ENCODE assay signal across 8 mouse cellular contexts in the genomic region with DNA sequence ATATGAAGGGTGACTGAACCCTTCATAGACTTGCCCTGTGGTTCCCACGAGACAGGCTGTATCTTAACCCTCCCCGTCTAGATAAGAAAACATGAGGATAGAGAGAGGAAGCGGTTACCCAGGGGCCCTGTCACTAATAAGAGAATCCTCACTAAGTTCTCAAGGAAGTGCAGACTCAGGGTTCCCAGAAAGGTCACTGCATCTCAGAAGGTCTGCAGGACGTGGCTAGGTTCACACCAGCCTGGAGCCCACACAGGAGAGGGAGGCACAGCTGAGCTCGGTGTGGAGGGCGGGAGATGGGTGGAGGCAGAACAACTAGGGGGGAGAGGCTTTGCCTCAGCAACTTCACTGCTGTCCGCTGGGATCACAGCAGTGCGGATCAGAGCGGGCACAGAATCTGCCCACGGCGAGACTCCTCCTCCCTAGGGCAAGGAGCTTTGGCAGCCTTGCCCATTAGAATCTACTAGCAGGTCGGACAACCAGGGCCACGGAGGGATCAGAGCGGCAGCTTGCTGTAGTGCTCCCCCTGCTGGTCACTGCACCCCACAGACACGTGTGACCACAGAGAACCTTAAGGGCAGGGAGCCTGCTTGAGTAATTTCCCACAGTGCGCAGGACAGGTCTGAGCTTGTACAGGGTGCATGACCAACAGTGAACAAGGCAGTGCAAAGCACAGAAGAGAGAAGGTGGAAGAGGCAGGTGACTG. TPM values are rescaled to one million over a fixed set of nuclear protein-coding genes. Genes with fewer than 3 reads are reported as not detected.
A peak's percentile ranks its signal among the peaks of the same experiment; 100 is the strongest.
DNase-seq lines count a peak whose midpoint lies in the region; ATAC-seq and TF ChIP-seq lines count a peak whose summit lies in the region.

No protein-coding gene starts in this region.

- peak; percentile 69 for ATAC-seq in liver, embryonic 15.5 days (ENCODE audit: insufficient read depth)

- no peak overlapping the region for H3K4me3 ChIP-seq in C2C12 (ENCODE audit: insufficient read depth, poor library complexity, severe bottlenecking)
- H3K4me3 ChIP-seq in liver, embryonic 15.5 days (replicated peaks), result peak overlapping the region; percentile 43
- no peak overlapping the region for H3K4me3 ChIP-seq in testis, adult 2 months (ENCODE audit: control insufficient read depth, low read depth, low read length)

- no peaks in the 10 kb centered on the region for H3K36me3 ChIP-seq in C2C12 (ENCODE audit: control insufficient read depth, insufficient read depth)
- H3K36me3 ChIP-seq in liver, embryonic 15.5 days (replicated peaks), result no peaks in the 10 kb centered on the region
- H3K36me3 ChIP-seq in testis, adult 2 months (ENCODE audit: control insufficient read depth, insufficient read depth, low read length), result no peaks in the 10 kb centered on the region

- WGBS in liver, embryonic 15.5 days (ENCODE audit: insufficient replicate concordance), result 7% methylated on average over 16 of the region's 16 CpGs

- no peaks in the 10 kb centered on the region for H3K79me3 ChIP-seq in C2C12 (ENCODE audit: low read depth)

- H3K27ac ChIP-seq in liver, embryonic 15.5 days (replicated peaks), result no peak overlapping the region
- H3K27ac ChIP-seq in testis, adult 2 months (ENCODE audit: control insufficient read depth, insufficient read depth, low read depth, low read length), result no peak overlapping the region

- no peaks in the 10 kb centered on the region for H3K79me2 ChIP-seq in C2C12 (ENCODE audit: control insufficient read depth, insufficient read depth)

- no peaks in the 10 kb centered on the region for H3K27me3 ChIP-seq in C2C12 (ENCODE audit: control insufficient read depth, insufficient read depth, insufficient read length)
- no peaks in the 10 kb centered on the region for H3K27me3 ChIP-seq in liver, embryonic 15.5 days
- no peaks in the 10 kb centered on the region for H3K27me3 ChIP-seq in testis, adult 2 months (ENCODE audit: control insufficient read depth, insufficient read depth, low read length)

- peak overlapping the region; percentile 75 for H3K4me2 ChIP-seq in liver, embryonic 15.5 days

- no peaks in the 10 kb centered on the region for H3K9me3 ChIP-seq in liver, embryonic 15.5 days (replicated peaks)

- H3ac ChIP-seq in C2C12 (ENCODE audit: control insufficient read depth, insufficient read length, low read depth), result no peak overlapping the region

- H3K9ac ChIP-seq in liver, embryonic 15.5 days, result peak overlapping the region; percentile 46; the same call in 1 of the 2 replicates

- peak; percentile 80 for DNase-seq in adrenal gland, adult 8-10 months
- peak; percentile 68 for DNase-seq in embryo, embryonic 11.5 days (ENCODE audit: low read depth, low spot score)
- DNase-seq in gastrocnemius, postnatal 4 days (ENCODE audit: low spot score in 2 of 2), result peak; percentile 68 to 85
- DNase-seq in kidney, adult 18-20 months, result peak; percentile 88
- DNase-seq in neural tube, embryonic 10.5 days (ENCODE audit: extremely low spot score, low spot score), result peak; percentile 87

- peak; percentile 96 for TF ChIP-seq CTCF in C2C12 (IDR thresholded peaks at IDR 0.05; ENCODE audit: control insufficient read depth, insufficient read depth, insufficient read length)
- TF ChIP-seq CTCF in testis, adult 2 months (IDR thresholded peaks at IDR 0.05; ENCODE audit: control insufficient read depth, insufficient read depth, insufficient replicate concordance, low read depth, low read length), result peak; percentile 92; the same call in 1 of the 2 replicates

- no peak for TF ChIP-seq POLR2A in testis, adult 2 months (IDR thresholded peaks at IDR 0.05; ENCODE audit: control insufficient read depth, low read depth, low read length)

- peaks cover 15% of the 10 kb centered on the region for H3K4me1 ChIP-seq in liver, embryonic 15.5 days (replicated peaks)
- H3K4me1 ChIP-seq in testis, adult 2 months (ENCODE audit: control insufficient read depth, insufficient read depth, low read length), result peaks cover 4% of the 10 kb centered on the region; the same call in 1 of the 2 replicates

TF ChIP-seq in C2C12, 6 proteins besides CTCF, POLR2A, EP300 and RAD21:
- no peak for TF ChIP-seq FOSL1 (IDR thresholded peaks at IDR 0.05; ENCODE audit: insufficient read depth, low read length, poor library complexity, severe bottlenecking)
- no peak for TF ChIP-seq MYOD1 (IDR thresholded peaks at IDR 0.05; ENCODE audit: control insufficient read depth, insufficient read length, low read depth)
- TF ChIP-seq MAX (IDR thresholded peaks at IDR 0.05), result peak; percentile 85
- no peak for TF ChIP-seq USF1 (IDR thresholded peaks at IDR 0.05; ENCODE audit: low read depth)

RNA-seq across cellular contexts. Expression of a gene that starts 20.2 kb away (rescaled TPM):
- polyA plus RNA-seq in C2C12 (2012; fragmentation: generic; extraction: Trizol), result 4.9 TPM
- total RNA-seq in adrenal gland, adult 8-10 months (2022), result 10 to 100 TPM; 28.2 to 60.1 (median 36.1) TPM
- 10 to 100 TPM; 18.4 to 23.4 TPM for total RNA-seq in gastrocnemius, postnatal 4 days (2021)
- polyA plus RNA-seq in liver, embryonic 15.5 days (2015; fragmentation: Nextera tagmentation; extraction: Ambion mirVana), result 0.21 and 0.30 TPM in 2 replicates
- 4.7 and 5.7 TPM in 2 replicates for polyA plus RNA-seq in testis, adult 2 months (2012; rRNA removed)
